Mouse (Mus musculus): ENCODE measurements around the gene Tmem11.

DNA sequence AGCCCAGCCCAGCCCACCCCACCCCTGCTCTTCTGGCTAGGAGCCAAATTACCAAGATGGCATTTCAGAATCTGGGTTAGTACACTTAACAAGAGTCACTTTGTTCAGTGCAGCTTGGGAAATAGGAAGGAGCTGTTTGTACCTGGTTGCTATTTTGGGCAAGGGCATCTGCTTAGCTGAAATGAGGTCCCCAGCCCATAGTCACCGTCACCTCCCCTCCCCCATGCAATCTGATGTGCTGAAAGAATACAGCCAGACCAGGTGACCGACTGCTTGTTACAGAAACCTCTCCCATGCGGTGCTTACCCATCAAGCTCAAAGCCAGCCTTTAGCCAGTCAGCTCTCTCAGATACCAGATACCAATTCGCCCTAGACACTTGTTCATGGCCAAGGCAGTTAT, 15.9 kb downstream of the Tmem11 start:
- TF ChIP-seq CTCF (IDR thresholded peaks at IDR 0.05; ENCODE audit: control insufficient read depth, insufficient read depth, insufficient read length) (no peak), CEBPB (IDR thresholded peaks at IDR 0.05; ENCODE audit: low read depth) (no peak)
